Mouse (Mus musculus) midbrain, postnatal 0 days (tissue): ENCODE measurements at regions not wholly inside any gene's neighbourhood (a gene's known extent, or its start where the extent isn't known, plus 50 kb on each side); places are given as distances from the start of the nearest gene placed in this dataset.
"Not testable (repeated sequence)": the region's sequence is repeated elsewhere in the genome, so short reads cannot be mapped to it uniquely, and the experiment has no call there.

ENCODE experiments used
- ATAC-seq: fragments of 200-750 bp; cut with Nextera tagmentation; 2 replicates; pipeline ENCODE4 v1.8.0; 2017; ENCODE audit warnings: moderate number of reproducible peaks, mild to moderate bottlenecking, moderate TSS enrichment, moderate library complexity; ENCODE audit not compliant: low FRiP score
- DNase-seq: peaks from one replicate; pipeline ENCODE4 v3.0.0-alpha.2; 2015; ENCODE audit warnings: low spot score
- H3K27ac ChIP-seq: fragments of 300-500 bp; sonication (generic); 2 replicates; pipeline ENCODE4 v1.5.1; 2014; ENCODE audit warnings: low read depth, mild to moderate bottlenecking, low read length, mixed read lengths
- H3K27me3 ChIP-seq: fragments of 300-500 bp; sonication (generic); 2 replicates; pipeline ENCODE4 v1.6.1; 2014; ENCODE audit warnings: low read length, control low read depth, mixed read lengths; ENCODE audit not compliant: insufficient read depth
- H3K36me3 ChIP-seq: fragments of 300-500 bp; sonication (generic); 2 replicates; pipeline ENCODE4 v1.6.1; 2014; ENCODE audit warnings: low read length, control low read depth, mixed read lengths; ENCODE audit not compliant: insufficient read depth
- H3K4me1 ChIP-seq: fragments of 300-500 bp; sonication (generic); 2 replicates; pipeline ENCODE4 v1.6.1; 2014; ENCODE audit warnings: mild to moderate bottlenecking, control low read depth, antibody characterized with exemption, low read length, mixed read lengths; ENCODE audit not compliant: insufficient read depth
- H3K4me2 ChIP-seq: fragments of 300-500 bp; sonication (generic); 2 replicates; pipeline ENCODE4 v1.6.1; 2014; ENCODE audit warnings: low read depth, mild to moderate bottlenecking, low read length, mixed read lengths; ENCODE audit not compliant: poor library complexity, severe bottlenecking
- H3K4me3 ChIP-seq: fragments of 300-500 bp; sonication (generic); 2 replicates; pipeline ENCODE4 v1.5.1; 2014; ENCODE audit warnings: low read depth, mild to moderate bottlenecking, low read length, moderate library complexity
- H3K9ac ChIP-seq: fragments of 300-500 bp; sonication (generic); replicated peaks from 2 replicates; pipeline ENCODE4 v1.6.1; 2014; ENCODE audit warnings: mild to moderate bottlenecking, low read length, moderate library complexity, mixed read lengths; ENCODE audit not compliant: poor library complexity, severe bottlenecking
- H3K9me3 ChIP-seq: fragments of 300-500 bp; sonication (generic); 2 replicates; pipeline ENCODE4 v1.6.1; 2016; ENCODE audit warnings: low read length, control low read depth
- CTCF ChIP-seq: IDR thresholded peaks from 2 replicates; pipeline ENCODE4 v1.5.1; 2016; ENCODE audit warnings: antibody characterized with exemption, mild to moderate bottlenecking
- WGBS: fragments of 180-500 bp; shearing (Covaris S2); extraction: QIAGEN DNeasy Blood & Tissue Kit; methylation state at CpG from one replicate; pipeline ENCODE4 v1.1.7; 2014; 5-methylcytosine and 5-hydroxymethylcytosine counted together

DNA sequence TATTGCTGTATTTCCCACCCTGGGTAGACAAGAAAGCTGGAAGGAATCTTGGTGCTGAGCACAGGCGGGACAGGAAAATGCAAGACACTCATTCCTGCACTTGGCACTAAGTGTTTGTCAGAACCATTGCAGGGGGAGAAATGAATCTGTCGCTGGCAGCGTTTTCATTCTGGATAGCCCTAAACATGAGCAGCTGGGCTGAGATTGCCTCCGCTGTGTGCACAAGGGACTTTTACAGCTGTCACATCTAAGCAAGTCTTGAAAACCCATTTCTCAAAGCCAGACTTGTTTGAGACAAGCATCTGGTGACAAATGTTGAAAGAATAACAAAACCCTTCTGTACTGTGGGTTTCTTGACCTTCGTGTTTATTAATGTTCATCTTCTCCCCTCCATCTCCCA, 438.4 kb upstream of the Jmjd1c start:
- no peaks in the 10 kb centered on the region for H3K4me1 ChIP-seq
- peak; percentile 24 for DNase-seq
- H3K4me3 ChIP-seq, result no peak overlapping the region
- H3K9me3 ChIP-seq, result no peaks in the 10 kb centered on the region
- H3K4me2 ChIP-seq, result no peak overlapping the region
- H3K27me3 ChIP-seq, result no peaks in the 10 kb centered on the region
- no peak for ATAC-seq
- TF ChIP-seq CTCF, result no peak
- 89% methylated on average over 5 of the region's 5 CpGs for WGBS
- H3K27ac ChIP-seq, result no peak overlapping the region
- H3K9ac ChIP-seq, result no peak overlapping the region
- H3K36me3 ChIP-seq, result no peaks in the 10 kb centered on the region

DNA sequence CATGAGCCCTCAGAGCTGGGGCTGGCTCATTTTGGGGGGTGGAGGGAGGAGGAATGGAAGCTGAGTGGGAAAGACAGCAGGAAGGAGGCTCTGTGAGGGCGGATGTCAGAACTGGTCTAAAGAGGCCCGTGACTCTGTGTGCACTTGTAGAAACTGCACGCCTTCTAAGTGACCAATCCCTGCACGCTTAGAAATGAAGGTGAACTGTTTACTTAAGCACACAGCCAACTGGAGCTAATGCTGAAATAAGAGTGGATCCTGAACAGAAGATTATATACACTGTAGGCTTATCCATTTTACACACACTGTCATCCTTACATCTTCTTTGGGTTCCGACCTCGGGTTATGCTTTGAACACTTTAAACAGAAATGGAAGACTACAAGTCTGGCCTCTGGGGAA, 412.8 kb upstream of the Jmjd1c start:
- TF ChIP-seq CTCF, result no peak
- no peak for ATAC-seq

DNA sequence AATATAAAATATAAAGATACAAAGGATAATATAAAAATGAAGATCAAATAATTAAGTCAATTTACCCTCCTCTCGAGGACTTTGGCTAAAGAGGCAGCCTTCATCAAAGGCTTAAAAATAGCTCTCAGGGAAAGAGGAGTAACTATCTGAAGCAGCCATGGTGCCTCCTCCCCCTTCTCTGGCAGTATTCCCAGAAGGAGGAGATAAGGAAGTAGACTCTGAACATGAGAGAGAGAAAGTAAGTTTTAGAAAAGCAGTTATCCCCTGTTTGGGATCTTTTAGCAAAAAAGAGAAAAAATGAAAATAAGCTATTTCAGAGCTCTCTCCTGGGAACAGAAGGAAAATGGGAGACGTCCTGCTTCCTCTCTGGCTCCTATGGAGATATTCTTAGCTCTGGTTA, 406.7 kb upstream of the Jmjd1c start:
- not testable (repeated sequence) for H3K4me1 ChIP-seq, H3K36me3 ChIP-seq, H3K9ac ChIP-seq, H3K4me3 ChIP-seq, H3K9me3 ChIP-seq, H3K4me2 ChIP-seq, DNase-seq, H3K27me3 ChIP-seq, ATAC-seq, H3K27ac ChIP-seq
- WGBS, result 62% methylated on average over 2 of the region's 2 CpGs

More for the DNA sequence above, 412.8 kb upstream of the Jmjd1c start:
- Histone ChIP-seq H3K4me1 (no peaks in the 10 kb centered on the region), H3K27ac (no peak overlapping the region), H3K27me3 (no peaks in the 10 kb centered on the region), H3K4me3 (no peak overlapping the region), H3K4me2 (no peak overlapping the region), H3K9me3 (no peaks in the 10 kb centered on the region), H3K9ac (no peak overlapping the region), H3K36me3 (no peaks in the 10 kb centered on the region)
- WGBS, result 71% methylated on average over 6 of the region's 6 CpGs
- no peak for DNase-seq

DNA sequence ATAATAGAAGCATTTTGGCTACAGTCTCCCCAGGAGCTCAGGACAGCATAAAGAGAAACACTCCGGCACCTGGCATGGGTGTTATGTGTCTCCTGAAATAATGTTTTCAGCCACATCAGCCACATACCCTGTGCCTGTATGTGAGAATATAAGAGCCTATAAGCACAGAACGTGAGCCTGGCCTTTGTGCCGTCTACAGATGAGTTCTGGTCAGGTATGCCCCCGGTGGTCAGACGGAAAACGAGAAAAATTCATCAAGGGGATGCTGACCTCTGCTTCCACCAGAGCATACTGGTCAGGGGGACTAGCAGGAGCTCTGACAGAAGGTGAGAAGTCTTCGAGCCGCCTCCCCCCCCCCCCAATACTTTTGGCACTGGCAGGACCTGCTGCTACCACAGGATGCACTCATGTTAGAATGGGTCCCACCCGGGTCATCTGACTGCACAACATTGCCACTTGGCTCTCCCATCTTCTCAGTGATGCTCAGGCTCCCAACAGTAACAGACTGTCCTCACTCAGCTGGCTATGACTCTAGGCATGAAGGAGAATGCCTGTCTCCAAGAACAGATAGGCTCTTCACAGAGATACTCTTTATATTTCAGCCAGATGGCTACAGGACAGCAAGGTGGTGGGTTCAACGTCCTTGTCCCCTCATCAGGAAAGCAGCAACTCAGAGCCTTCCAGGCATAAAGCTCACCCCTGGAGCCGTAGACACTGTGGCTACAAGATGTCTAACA, 401.2 kb upstream of the Jmjd1c start:
- Histone ChIP-seq H3K9ac (no peak overlapping the region), H3K9me3 (no peaks in the 10 kb centered on the region), H3K27ac (no peak overlapping the region), H3K27me3 (no peaks in the 10 kb centered on the region), H3K4me3 (no peak overlapping the region), H3K36me3 (no peaks in the 10 kb centered on the region), H3K4me1 (no peaks in the 10 kb centered on the region), H3K4me2 (no peak overlapping the region)
- DNase-seq (no peak), ATAC-seq (no peak)
- TF ChIP-seq CTCF, result peak; percentile 27
- 94% methylated on average over 11 of the region's 11 CpGs for WGBS

DNA sequence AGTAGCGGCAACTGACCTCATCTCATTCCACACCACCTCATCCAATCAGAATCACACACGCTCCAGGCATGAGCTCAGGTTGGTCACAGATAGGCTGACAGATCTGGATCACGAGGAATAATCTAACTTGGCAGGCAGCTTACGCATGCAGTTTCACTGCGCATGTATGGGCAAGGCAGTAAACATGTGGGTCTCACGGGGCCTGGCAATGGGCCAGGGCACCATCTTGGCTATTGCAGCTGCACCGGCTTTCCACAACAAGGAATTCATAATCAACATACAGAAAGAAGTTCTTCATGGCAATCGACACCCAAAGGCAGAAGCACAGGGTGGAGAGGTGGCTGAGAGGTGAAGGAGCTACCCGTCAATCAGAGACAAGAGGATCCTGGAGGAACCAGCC, 381.0 kb upstream of the Jmjd1c start:
- H3K4me3 ChIP-seq, H3K4me1 ChIP-seq, ATAC-seq: not testable (repeated sequence)

DNA sequence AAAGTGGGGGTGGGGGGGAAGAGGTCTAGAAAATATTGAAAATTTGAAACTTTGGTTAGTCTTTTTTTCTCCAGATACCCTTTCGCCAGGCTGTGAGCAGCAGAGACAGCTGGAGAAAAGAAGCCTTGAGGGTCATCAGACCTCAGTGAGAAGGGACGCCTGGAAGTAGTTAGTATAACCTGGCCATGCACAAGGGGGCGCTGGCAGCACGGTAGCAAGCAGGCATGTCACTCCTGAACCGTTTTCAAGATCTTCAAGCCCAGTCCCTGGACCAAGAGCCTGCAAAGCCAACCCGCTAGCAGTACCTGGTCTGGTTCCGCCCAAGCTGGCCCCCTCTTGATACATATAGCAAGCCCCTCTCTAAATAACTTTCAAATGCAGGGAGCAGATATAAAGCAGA, 378.0 kb upstream of the Jmjd1c start:
- DNase-seq (no peak), ATAC-seq (no peak)
- WGBS, result 78% methylated on average over 7 of the region's 7 CpGs
- no peaks in the 10 kb centered on the region for H3K27me3 ChIP-seq
- H3K36me3 ChIP-seq, result no peaks in the 10 kb centered on the region
- no peak overlapping the region for H3K4me2 ChIP-seq
- no peak overlapping the region for H3K9ac ChIP-seq
- H3K4me3 ChIP-seq, result no peak overlapping the region
- 0 out of 2 replicates have a peak, but pooled peaks cover 3% of the 10 kb centered on the region for H3K9me3 ChIP-seq
- H3K4me1 ChIP-seq, result no peaks in the 10 kb centered on the region
- H3K27ac ChIP-seq, result no peak overlapping the region
- TF ChIP-seq CTCF, result no peak

More for the DNA sequence above, 381.0 kb upstream of the Jmjd1c start:
- not testable (repeated sequence) for H3K9ac ChIP-seq, H3K4me2 ChIP-seq, H3K9me3 ChIP-seq, H3K27ac ChIP-seq, H3K36me3 ChIP-seq, DNase-seq, H3K27me3 ChIP-seq
- 96% methylated on average over 9 of the region's 9 CpGs for WGBS
